Mouse (Mus musculus): ENCODE measurements around the gene Bcl7c.

DNA sequence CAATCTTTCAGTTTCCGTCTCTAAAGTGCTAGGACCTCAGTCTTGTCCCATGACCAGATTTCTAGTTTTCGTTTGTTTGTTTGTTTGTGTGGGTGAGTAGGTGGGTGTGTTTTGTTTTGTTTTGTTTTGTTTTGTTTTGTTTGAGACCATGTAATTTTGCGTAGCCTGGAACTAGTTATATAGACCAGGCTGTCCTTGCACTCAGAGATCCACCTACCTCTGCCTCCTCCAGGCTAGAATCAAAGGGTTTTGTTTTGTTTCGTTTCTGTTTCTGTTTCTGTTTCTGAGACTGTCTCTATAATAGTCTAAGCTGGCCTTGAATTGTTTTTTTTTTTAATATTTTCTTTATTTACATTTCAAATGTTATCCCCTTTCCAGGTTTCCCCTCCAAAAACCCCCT lies 62.4 kb downstream of the Bcl7c start:
- TF ChIP-seq CEBPB (IDR thresholded peaks at IDR 0.05; ENCODE audit: insufficient read depth, poor library complexity, severe bottlenecking): no peak
- TF ChIP-seq TCF12 (IDR thresholded peaks at IDR 0.05; ENCODE audit: insufficient read depth, poor library complexity, severe bottlenecking): no peak
- no peak for TF ChIP-seq POLR2AphosphoS2 (IDR thresholded peaks at IDR 0.05; ENCODE audit: insufficient read length, low read depth)
- TF ChIP-seq REST (IDR thresholded peaks at IDR 0.05; ENCODE audit: insufficient read depth, insufficient read length): no peak
- TF ChIP-seq POLR2A (IDR thresholded peaks at IDR 0.05; ENCODE audit: insufficient read length, low read depth): no peak

Measured in myocyte (in vitro differentiated cells).